Mouse (Mus musculus) small intestine, adult 2 months (tissue): Measurements from ENCODE around the gene Tspan9.

ENCODE experiments used
- CTCF ChIP-seq: fragments of 200-500 bp; IDR thresholded peaks from 2 replicates; pipeline ENCODE4 v1.5.1; 2012; ENCODE audit warnings: low read depth, mild to moderate bottlenecking, control low read depth, inconsistent platforms, low read length, moderate library complexity, mixed read lengths; ENCODE audit not compliant: insufficient replicate concordance, insufficient read length; ENCODE audit errors: extremely low read depth
- POLR2A ChIP-seq: fragments of 200-500 bp; IDR thresholded peaks from 2 replicates; pipeline ENCODE4 v1.6.1; 2012; ENCODE audit warnings: low read depth, mild to moderate bottlenecking, control low read depth, inconsistent platforms, low read length, moderate library complexity

GRCm38 (mm10) chr6:128099871-128100270, 43.5 kb downstream of the Tspan9 start:
- TF ChIP-seq CTCF (peak; percentile 51; the same call in 1 of the 2 replicates), POLR2A (no peak)
